11 mouse cellular contexts compared by ENCODE assay signal in the genomic region with DNA sequence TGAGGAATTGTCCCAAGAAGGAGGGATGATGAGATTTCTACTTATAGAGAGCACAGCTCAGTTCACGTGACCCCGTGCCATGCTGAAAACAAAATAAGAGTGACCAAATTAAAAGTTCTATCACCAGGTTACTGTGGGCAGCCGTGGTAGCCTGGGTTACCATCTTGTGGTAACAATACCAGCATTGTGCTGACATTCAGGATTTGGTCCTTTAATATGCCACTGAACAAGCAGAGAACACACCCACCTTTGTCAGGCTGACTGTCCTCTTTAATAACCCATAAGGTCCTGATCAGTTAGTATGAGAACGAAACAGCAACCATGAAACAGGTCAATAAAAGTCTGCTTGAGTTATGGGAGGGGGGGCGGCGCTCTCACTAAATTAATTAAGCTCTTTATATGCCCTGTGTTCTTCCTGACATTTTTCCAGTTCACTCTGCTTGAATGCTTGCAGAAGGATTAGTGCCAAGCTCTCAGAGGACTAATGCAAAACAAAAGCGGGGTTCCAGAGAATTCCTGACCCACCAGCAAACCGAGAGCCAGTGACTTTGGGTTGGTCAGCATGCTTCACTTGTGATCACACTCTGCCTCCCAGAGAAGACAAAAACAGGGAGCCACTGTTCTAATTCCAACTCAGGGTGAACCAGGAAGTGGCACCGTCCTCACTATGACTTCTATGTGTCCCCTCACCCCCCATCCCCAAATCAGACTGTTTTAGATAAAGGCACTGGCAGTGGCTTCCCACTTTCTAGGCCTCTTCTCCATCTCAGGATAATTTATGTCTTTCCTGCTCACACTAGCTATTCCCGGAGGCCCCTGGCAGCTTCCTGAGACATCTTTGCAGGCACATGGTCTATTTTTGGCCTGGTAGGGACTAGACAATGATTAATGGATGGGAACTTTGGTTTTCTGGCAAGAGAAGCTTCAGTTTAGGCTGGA. TPM values are rescaled to one million over a fixed set of nuclear protein-coding genes. Genes with fewer than 3 reads are reported as not detected.
DNase-seq lines count a peak whose midpoint lies in the region; ATAC-seq and TF ChIP-seq lines count a peak whose summit lies in the region.
"Had no signal": no experiment of that assay in that cellular context is flagged by ENCODE, and none has a peak within 500 bp of the region (broad histone marks: within the 10 kb centered on the region; RNA-seq: fewer than 3 reads in every experiment).

No protein-coding gene starts in this region.

- H3K9ac ChIP-seq in heart, embryonic 13.5 days: no peak overlapping the region
- H3K9ac ChIP-seq in hindbrain, postnatal 0 days (replicated peaks; ENCODE audit: low read length): no peak overlapping the region
- H3K9ac ChIP-seq in midbrain, embryonic 14.5 days (replicated peaks; ENCODE audit: low read length): no peak overlapping the region

- H3K27me3 ChIP-seq in heart, embryonic 13.5 days (replicated peaks): no peaks in the 10 kb centered on the region
- no peaks in the 10 kb centered on the region for H3K27me3 ChIP-seq in hindbrain, postnatal 0 days (ENCODE audit: insufficient read depth, low read length)
- H3K27me3 ChIP-seq in midbrain, embryonic 14.5 days (ENCODE audit: control insufficient read depth, insufficient read depth, low read length): no peaks in the 10 kb centered on the region

- DNase-seq in heart, adult 11 months: no peak
- DNase-seq in hindbrain, postnatal 0 days (ENCODE audit: low spot score): peak; percentile 68
- peak; percentile 31 for DNase-seq in midbrain, embryonic 14.5 days
- no peak for DNase-seq in thymus, postnatal 4 days
- DNase-seq in ovary, postnatal 14 days (ENCODE audit: low spot score): no peak
- no peak for DNase-seq in thymus, postnatal 14 days
- DNase-seq: spleen, adult 18-20 months had no signal

- H3K36me3 ChIP-seq in heart, embryonic 13.5 days: no peaks in the 10 kb centered on the region
- H3K36me3 ChIP-seq in hindbrain, postnatal 0 days (ENCODE audit: insufficient read depth, low read length): no peaks in the 10 kb centered on the region
- no peaks in the 10 kb centered on the region for H3K36me3 ChIP-seq in midbrain, embryonic 14.5 days (ENCODE audit: control insufficient read depth, insufficient read depth, low read length)
- H3K36me3 ChIP-seq: embryonic facial prominence, embryonic 10.5 days; G1E had no signal

- peak overlapping the region; percentile 56 for H3K27ac ChIP-seq in heart, embryonic 13.5 days (replicated peaks)
- peak overlapping the region; percentile 53; the same call in 1 of the 2 replicates for H3K27ac ChIP-seq in cortical plate, adult 2 months (ENCODE audit: insufficient read depth, low read length)
- H3K27ac ChIP-seq in hindbrain, postnatal 0 days: peak overlapping the region; percentile 79
- peak overlapping the region; percentile 61; the same call in 1 of the 2 replicates for H3K27ac ChIP-seq in midbrain, embryonic 14.5 days (replicated peaks; ENCODE audit: low read depth, low read length)

- TF ChIP-seq POLR2A in cortical plate, adult 2 months (IDR thresholded peaks at IDR 0.05; ENCODE audit: extremely low read depth, insufficient read depth, low read length): no peak

- H3K9me3 ChIP-seq in heart, embryonic 13.5 days: no peaks in the 10 kb centered on the region
- no peaks in the 10 kb centered on the region for H3K9me3 ChIP-seq in hindbrain, postnatal 0 days (ENCODE audit: low read length)
- H3K9me3 ChIP-seq in midbrain, embryonic 14.5 days (ENCODE audit: control insufficient read depth, low read length): no peaks in the 10 kb centered on the region
- H3K9me3 ChIP-seq: embryonic facial prominence, embryonic 10.5 days; G1E had no signal

- H3K4me3 ChIP-seq in heart, embryonic 13.5 days: no peak overlapping the region
- no peak overlapping the region for H3K4me3 ChIP-seq in cortical plate, adult 2 months (ENCODE audit: insufficient read depth, low read length)
- H3K4me3 ChIP-seq in hindbrain, postnatal 0 days (ENCODE audit: low read length): no peak overlapping the region
- no peak overlapping the region for H3K4me3 ChIP-seq in midbrain, embryonic 14.5 days (replicated peaks; ENCODE audit: low read depth, low read length)
- H3K4me3 ChIP-seq: embryonic facial prominence, embryonic 10.5 days had no signal

- no peak for TF ChIP-seq CTCF in cortical plate, adult 2 months (IDR thresholded peaks at IDR 0.05; ENCODE audit: extremely low read depth, insufficient read depth, low read length)
- no peak for TF ChIP-seq CTCF in hindbrain, postnatal 0 days (IDR thresholded peaks at IDR 0.05; ENCODE audit: low read depth)

- 67% methylated on average over 10 of the region's 10 CpGs for WGBS in heart, embryonic 13.5 days
- WGBS in hindbrain, postnatal 0 days: 38% methylated on average over 10 of the region's 10 CpGs
- 48% methylated on average over 10 of the region's 10 CpGs for WGBS in midbrain, embryonic 14.5 days

- peaks cover 50% of the 10 kb centered on the region for H3K4me1 ChIP-seq in heart, embryonic 13.5 days
- H3K4me1 ChIP-seq in cortical plate, adult 2 months (ENCODE audit: control insufficient read depth, insufficient read depth, low read length): peaks cover 3% of the 10 kb centered on the region
- H3K4me1 ChIP-seq in hindbrain, postnatal 0 days (ENCODE audit: insufficient read depth, low read length): peaks cover 17% of the 10 kb centered on the region
- H3K4me1 ChIP-seq in midbrain, embryonic 14.5 days (ENCODE audit: control insufficient read depth, insufficient read depth, low read length): peaks cover 9% of the 10 kb centered on the region; the same call in 1 of the 2 replicates

- H3K4me2 ChIP-seq in heart, embryonic 13.5 days: no peak overlapping the region
- H3K4me2 ChIP-seq in hindbrain, postnatal 0 days (ENCODE audit: low read depth, low read length): no peak overlapping the region
- no peak overlapping the region for H3K4me2 ChIP-seq in midbrain, embryonic 14.5 days (ENCODE audit: low read length)

- ATAC-seq in heart, embryonic 13.5 days (ENCODE audit: extremely low read depth, insufficient number of reproducible peaks, low FRiP score, low TSS enrichment): no peak
- peak; percentile 80 for ATAC-seq in hindbrain, postnatal 0 days
- ATAC-seq in midbrain, embryonic 14.5 days (ENCODE audit: low FRiP score, low TSS enrichment): peak; percentile 44; the same call in 1 of the 2 replicates

RNA-seq across cellular contexts. Expression of gene Cpeb4, which starts 41.5 kb away (rescaled TPM):
- 6.2 and 6.7 TPM in 2 replicates for polyA plus RNA-seq in heart, embryonic 13.5 days (2015; fragmentation: Nextera tagmentation; extraction: Ambion mirVana)
- 52.1 and 53.5 TPM in 2 replicates for polyA plus RNA-seq in cortical plate, adult 2 months (2012; rRNA removed)
- total RNA-seq in hindbrain, postnatal 0 days (2014; rRNA removed): 75.7 and 75.8 TPM in 2 replicates
- 15.3 and 15.8 TPM in 2 replicates for polyA plus RNA-seq in hindbrain, postnatal 0 days (2015; fragmentation: Nextera tagmentation; extraction: Ambion mirVana)
- 32.2 and 34.5 TPM in 2 replicates for polyA plus RNA-seq in midbrain, embryonic 14.5 days (2014; fragmentation: Nextera tagmentation; extraction: Ambion mirVana)

Comparison
In these comparisons a context has a peak if more than half of its experiments do, and no peak if none do; other contexts are left out.
1. DNase-seq: peak in hindbrain, postnatal 0 days (single experiment) and midbrain, embryonic 14.5 days (single experiment); none in heart, adult 11 months (single experiment), thymus, postnatal 4 days (single experiment), ovary, postnatal 14 days (single experiment) and thymus, postnatal 14 days (single experiment).
2. Peak in every context shown above with its lines, with median percentiles within 50 percentile points of each other: H3K27ac ChIP-seq.